Mouse (Mus musculus) urinary bladder, postnatal 0 days (tissue): ENCODE data around the gene Slc24a1. TPM values are rescaled to one million over a fixed set of nuclear protein-coding genes. Genes with fewer than 3 reads are reported as not detected.

Source experiments
- microRNA-seq: library from miRNA; unstranded; fragments of <30 nt; microRNA quantifications from one replicate; pipeline ENCODE4, GENCODE M21; 2016
- polyA plus RNA-seq: library from polyadenylated mRNA; unstranded; fragments of >200 nt; fragmentation: Nextera tagmentation; extraction: Ambion mirVana; gene quantifications from 2 replicates; pipeline ENCODE4 v1.2.1, GENCODE M21; 2015

The Slc24a1 gene
- polyA plus RNA-seq = 0.10 and 0.14 TPM in 2 replicates

DNA sequence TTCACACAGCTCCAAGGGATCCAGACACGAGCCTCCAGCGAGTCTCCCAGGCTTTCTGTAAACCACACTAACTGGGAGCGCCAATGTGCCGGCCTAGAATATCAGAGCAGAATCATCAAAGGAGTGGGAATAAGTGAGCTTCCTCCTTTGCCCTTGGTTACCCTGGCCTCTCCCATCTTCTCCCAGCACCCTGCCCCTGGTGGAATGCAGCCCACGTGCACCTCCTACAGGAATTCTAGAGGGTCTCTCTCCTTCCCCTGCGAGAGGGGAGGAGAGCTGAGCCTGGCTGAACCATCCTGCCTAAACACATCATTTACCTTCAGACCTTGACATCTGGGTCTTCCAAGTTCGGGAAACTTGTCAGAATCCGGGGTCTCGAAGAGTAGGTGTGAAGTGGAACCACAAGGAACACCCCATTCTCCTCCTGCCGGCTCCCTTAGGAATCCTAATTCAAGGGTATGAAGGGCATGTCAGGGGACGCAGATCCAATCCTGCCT, at the start of gene Slc24a1:
Gene Slc24a1 (minus strand): TSS at position 447 of the 497 bp plus-strand sequence.

DNA sequence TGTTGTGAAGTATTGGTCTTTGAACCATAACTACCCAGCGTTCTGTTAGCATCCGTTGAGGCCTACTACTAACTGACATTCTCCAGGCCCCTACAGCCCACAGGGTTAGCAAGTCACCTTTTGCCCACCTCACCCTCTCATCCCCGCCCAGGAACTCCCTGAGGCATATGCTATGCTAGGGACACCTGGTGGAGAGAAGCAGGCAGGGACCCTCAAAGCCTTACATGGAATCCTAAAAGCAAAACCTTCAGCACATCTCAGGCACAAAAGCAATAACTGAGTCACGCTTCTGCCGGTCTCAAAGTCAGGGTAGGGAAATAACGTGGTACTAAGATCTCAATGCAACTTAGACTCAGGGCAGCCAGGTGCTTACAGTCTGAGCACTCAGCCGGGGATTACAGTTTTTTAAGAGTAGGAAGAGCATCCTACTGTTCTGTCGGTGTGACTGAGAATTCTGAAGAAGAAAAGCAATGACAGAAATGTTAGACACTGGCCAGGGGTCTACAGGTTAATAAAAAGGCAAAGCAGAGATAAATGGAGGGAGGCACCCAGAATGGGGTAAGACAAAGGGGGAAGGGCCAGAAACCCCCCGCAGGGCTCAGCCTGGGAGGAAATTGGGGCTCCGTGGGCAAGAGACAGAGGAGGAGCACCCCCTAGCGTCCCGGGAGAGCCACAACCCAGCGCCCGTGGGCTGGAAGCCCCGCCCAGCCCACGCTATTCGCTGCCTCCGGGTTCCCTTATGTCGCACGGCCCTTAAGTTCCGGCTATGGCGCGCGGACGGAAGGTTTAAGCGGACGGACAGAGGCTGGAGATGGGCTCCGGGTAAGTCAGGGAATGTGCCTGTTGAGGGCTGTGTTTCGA, 8.9 kb upstream of the Slc24a1 start, which contains the start of gene Ints14:
Gene Ints14 (plus strand): TSS at position 789 of the 861 bp plus-strand sequence.

Small RNA genes lying within 50 kb of the gene (microRNA-seq; reads per million reads assigned to microRNA genes)
- gene Gm25640 = not detected

Other genes starting within 250 kb of the Slc24a1 start
- gene Rab11a, start 213.8 kb downstream of the Slc24a1 start, polyA plus RNA-seq = 795 and 840 TPM in 2 replicates
- 5.9 and 6.1 TPM in 2 replicates for gene Dennd4a, start 140.3 kb downstream of the Slc24a1 start, polyA plus RNA-seq
- 28.8 and 31.7 TPM in 2 replicates for gene Ints14, start 9.3 kb upstream of the Slc24a1 start, polyA plus RNA-seq
- gene Hacd3, start 70.1 kb upstream of the Slc24a1 start, polyA plus RNA-seq = 36.7 and 42.1 TPM in 2 replicates
- gene Dpp8, start 80.8 kb upstream of the Slc24a1 start, polyA plus RNA-seq = 22.1 and 26.4 TPM in 2 replicates
- 6.2 and 6.6 TPM in 2 replicates for gene Igdcc4, start 149.9 kb upstream of the Slc24a1 start, polyA plus RNA-seq
- gene Igdcc3, start 189.6 kb upstream of the Slc24a1 start, polyA plus RNA-seq = 1.2 and 1.5 TPM in 2 replicates
- 2.3 and 2.4 TPM in 2 replicates for gene Parp16, start 243.7 kb upstream of the Slc24a1 start, polyA plus RNA-seq